Mouse (Mus musculus) forebrain, embryonic 10.5 days (tissue): ENCODE data around the gene Slc30a1. TPM values are rescaled to one million over a fixed set of nuclear protein-coding genes. Genes with fewer than 3 reads are reported as not detected.

ENCODE experiments used
- DNase-seq: peaks from one replicate; pipeline ENCODE4 v3.0.0-alpha.2; 2017; ENCODE audit warnings: low spot score; ENCODE audit errors: extremely low spot score
- H3K27ac ChIP-seq: fragments of 300-500 bp; sonication (generic); 2 replicates; pipeline ENCODE4 v1.5.1; 2016; ENCODE audit warnings: mild to moderate bottlenecking
- H3K27me3 ChIP-seq: fragments of 300-500 bp; sonication (generic); 2 replicates; pipeline ENCODE4 v1.6.1; 2016; ENCODE audit warnings: mild to moderate bottlenecking; ENCODE audit not compliant: poor library complexity, severe bottlenecking
- H3K36me3 ChIP-seq: fragments of 300-500 bp; sonication (generic); replicated peaks from 2 replicates; pipeline ENCODE4 v1.6.1; 2016; ENCODE audit warnings: mild to moderate bottlenecking, moderate library complexity
- H3K4me1 ChIP-seq: fragments of 300-500 bp; sonication (generic); 2 replicates; pipeline ENCODE4 v1.6.1; 2016
- H3K4me3 ChIP-seq: fragments of 300-500 bp; sonication (generic); 2 replicates; pipeline ENCODE4 v1.5.1; 2016; ENCODE audit warnings: mild to moderate bottlenecking, moderate library complexity
- H3K9me3 ChIP-seq: fragments of 300-500 bp; sonication (generic); 2 replicates; pipeline ENCODE4 v1.6.1; 2016; ENCODE audit warnings: mild to moderate bottlenecking, moderate library complexity
- WGBS: fragments of 180-500 bp; shearing (Covaris S2); methylation state at CpG from one replicate; pipeline ENCODE4 v1.1.7; 2016; 5-methylcytosine and 5-hydroxymethylcytosine counted together
- polyA plus RNA-seq: library from polyadenylated mRNA; unstranded; fragments of >200 nt; fragmentation: Nextera tagmentation; extraction: Ambion mirVana; gene quantifications from 2 replicates; pipeline ENCODE4 v1.2.1, GENCODE M21; 2016

Gene Slc30a1
- polyA plus RNA-seq, 1 experiment from 2014 or later = 1.5 TPM

DNA sequence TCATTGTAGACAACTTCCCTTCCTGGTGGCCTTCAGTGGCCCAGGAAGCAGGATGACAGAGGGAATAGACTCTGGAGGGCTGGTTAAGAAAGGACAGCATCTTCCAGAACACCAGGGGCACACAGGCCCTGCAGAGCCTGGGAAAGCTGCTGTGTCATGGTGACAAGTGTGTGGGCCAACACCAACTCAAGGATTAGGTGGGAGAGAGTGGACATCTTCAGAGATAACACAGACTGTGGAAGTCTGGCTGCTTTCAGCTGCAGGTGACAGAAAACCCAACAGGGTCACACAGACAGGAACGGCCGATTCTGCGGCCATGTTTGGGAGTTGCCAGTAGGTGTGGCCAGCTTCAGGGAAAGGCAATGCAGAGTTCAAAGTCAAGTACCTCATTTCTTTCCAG is 26.3 kb upstream of the Slc30a1 start:
- Histone ChIP-seq H3K36me3 (no peaks in the 10 kb centered on the region), H3K27me3 (no peaks in the 10 kb centered on the region), H3K4me1 (peaks cover 28% of the 10 kb centered on the region), H3K27ac (0 out of 2 replicates have a peak overlapping the region, but pooled peaks have one; percentile 35), H3K4me3 (no peak overlapping the region), H3K9me3 (no peaks in the 10 kb centered on the region)
- WGBS = 96% methylated on average over 3 of the region's 3 CpGs
- no peak for DNase-seq

DNA sequence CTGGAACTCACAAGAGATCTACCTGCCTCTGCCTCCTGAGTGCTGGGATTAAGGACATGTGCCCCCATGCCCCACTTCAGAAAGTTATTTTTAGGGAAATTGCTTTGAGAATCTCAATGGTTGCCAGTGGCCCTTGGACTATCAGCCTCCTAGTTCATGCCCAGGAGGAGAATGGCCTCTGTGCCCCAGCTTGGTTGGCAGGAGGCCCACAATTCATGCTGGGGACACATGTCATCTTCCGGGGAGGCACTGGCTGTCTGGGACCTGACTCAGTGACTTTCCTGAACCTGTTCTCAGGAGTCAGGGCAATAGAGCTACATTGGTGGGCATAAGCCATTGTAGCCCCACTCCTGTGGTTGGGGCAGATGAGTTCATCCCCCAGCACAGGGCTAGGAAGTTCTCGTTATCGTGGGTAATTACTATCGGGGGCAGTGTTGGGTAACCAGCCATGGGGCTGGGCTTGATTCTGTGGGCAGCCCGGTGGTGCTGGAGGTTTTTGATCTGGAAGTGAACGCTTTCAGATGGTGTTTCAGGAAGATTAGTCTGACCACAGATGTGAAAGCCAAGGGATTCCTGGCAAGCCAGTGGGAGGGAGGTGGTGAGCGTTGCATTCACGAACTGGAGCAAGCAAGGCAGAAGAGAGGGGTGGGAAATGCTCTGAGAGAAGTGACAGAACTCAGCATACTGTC is 25.5 kb upstream of the Slc30a1 start:
- Histone ChIP-seq H3K36me3 (no peaks in the 10 kb centered on the region), H3K27ac (peak overlapping the region; percentile 53; the same call in 1 of the 2 replicates), H3K27me3 (no peaks in the 10 kb centered on the region), H3K9me3 (no peaks in the 10 kb centered on the region), H3K4me3 (no peak overlapping the region), H3K4me1 (peaks cover 25% of the 10 kb centered on the region)
- no peak for DNase-seq
- WGBS = 76% methylated on average over 8 of the region's 8 CpGs

DNA sequence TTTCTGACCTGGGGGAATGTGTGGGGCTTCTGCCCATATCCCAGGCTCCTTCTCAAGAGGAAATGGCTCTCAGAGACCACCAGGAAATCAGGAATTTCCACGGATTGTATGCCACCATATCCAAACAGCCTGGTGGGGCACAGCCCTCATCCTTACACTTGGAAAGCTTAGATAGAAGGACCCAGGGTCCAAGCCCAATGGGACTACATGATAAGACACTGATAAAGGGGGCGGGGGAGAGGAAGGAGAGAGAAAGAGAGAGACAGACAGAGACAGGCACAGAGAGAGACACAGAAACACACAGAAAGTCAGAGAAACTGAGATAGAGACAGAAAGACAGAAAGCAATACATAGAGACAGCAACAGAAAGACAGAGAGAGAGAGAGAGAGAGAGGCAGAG is 24.9 kb upstream of the Slc30a1 start:
- no peaks in the 10 kb centered on the region for H3K36me3 ChIP-seq
- H3K4me3 ChIP-seq = no peak overlapping the region
- no peaks in the 10 kb centered on the region for H3K27me3 ChIP-seq
- no peak for DNase-seq
- no peaks in the 10 kb centered on the region for H3K9me3 ChIP-seq
- H3K4me1 ChIP-seq = peaks cover 22% of the 10 kb centered on the region
- 69% methylated on average over 2 of the region's 2 CpGs for WGBS
- H3K27ac ChIP-seq = peak overlapping the region; percentile 53; the same call in 1 of the 2 replicates

DNA sequence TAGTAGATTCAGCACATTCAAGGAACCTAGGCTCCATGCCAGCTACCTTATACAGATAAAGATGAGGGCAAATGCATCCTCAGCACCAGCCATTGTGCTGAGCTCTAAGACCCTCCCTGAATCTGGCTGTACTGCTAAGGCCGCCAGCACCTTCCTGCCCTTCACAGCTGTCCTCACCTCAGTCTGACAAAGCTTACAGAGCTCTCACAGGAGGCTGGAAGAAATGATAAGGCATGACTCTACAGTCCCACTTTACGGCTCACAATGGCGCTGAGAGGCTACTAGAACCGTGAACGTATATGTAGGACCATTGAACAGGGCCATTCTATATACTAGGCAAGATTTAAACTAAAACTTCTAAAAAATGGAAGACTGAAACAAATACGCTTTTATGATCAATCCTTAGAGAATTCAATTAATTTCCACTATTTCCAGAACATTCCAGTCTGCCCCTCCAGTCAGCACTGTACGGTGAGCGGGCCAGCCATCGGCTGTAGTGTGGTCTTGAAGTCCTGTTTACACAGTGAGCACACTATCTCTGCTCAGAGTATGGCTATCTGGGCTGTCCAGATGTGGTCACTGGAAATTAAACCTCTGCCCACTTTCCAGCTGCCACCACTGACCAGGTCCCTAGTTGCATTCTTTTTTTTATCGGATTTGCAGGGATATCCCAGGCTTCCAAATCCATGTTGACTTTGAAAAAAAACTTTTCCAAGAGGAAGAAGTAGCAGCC is 23.9 kb upstream of the Slc30a1 start:
- Histone ChIP-seq H3K27ac (0 out of 2 replicates have a peak overlapping the region, but pooled peaks have one; percentile 5), H3K27me3 (no peaks in the 10 kb centered on the region), H3K4me3 (no peak overlapping the region), H3K9me3 (no peaks in the 10 kb centered on the region), H3K4me1 (peaks cover 19% of the 10 kb centered on the region), H3K36me3 (no peaks in the 10 kb centered on the region)
- DNase-seq = no peak
- 86% methylated on average over 10 of the region's 10 CpGs for WGBS

DNA sequence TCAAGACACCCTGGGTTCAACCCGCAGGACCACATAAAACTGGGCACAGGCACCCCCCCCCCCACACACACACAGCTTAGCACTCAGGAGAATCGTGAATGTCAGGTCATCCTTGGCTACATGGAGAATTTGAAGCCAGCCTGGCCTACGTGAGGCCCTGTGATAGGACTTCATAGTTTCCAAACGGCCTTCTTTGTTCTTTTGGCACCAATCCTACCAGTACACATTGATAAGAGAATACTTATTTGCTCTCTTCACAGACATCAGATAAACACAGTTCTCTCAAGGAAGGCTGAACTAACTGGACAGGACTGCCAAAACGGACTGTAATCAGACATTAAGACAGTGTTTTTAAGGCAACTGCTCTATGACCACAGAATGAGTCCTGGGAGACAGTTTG is 22.9 kb upstream of the Slc30a1 start:
- 82% methylated on average over 5 of the region's 5 CpGs for WGBS
- H3K27ac ChIP-seq = no peak overlapping the region
- no peaks in the 10 kb centered on the region for H3K9me3 ChIP-seq
- no peaks in the 10 kb centered on the region for H3K36me3 ChIP-seq
- peaks cover 9% of the 10 kb centered on the region for H3K4me1 ChIP-seq
- H3K27me3 ChIP-seq = no peaks in the 10 kb centered on the region
- no peak for DNase-seq
- H3K4me3 ChIP-seq = no peak overlapping the region

DNA sequence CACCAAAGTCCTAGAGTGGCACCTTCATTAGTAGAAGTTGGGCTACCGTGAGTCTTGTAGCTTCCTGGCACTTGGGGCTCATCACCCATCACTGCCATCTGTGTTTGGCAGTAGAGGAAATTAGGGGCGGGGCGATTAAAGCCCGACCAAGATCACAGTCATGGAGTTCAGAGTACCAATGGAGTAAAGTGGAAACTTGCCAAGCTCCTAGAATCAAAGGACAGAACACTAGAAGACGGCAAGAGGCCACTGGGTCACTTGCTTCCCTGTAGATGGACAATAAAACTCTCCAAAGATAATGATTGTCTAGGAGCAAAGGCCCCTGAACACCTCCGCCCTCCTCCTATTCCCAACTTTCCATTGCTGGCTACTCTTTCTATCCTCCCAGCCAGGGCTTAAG is 14.7 kb upstream of the Slc30a1 start:
- no peaks in the 10 kb centered on the region for H3K27me3 ChIP-seq
- DNase-seq = no peak
- H3K27ac ChIP-seq = no peak overlapping the region
- peaks cover 10% of the 10 kb centered on the region for H3K4me1 ChIP-seq
- H3K9me3 ChIP-seq = no peaks in the 10 kb centered on the region
- WGBS = 92% methylated on average over 6 of the region's 6 CpGs
- no peak overlapping the region for H3K4me3 ChIP-seq
- H3K36me3 ChIP-seq = no peaks in the 10 kb centered on the region

DNA sequence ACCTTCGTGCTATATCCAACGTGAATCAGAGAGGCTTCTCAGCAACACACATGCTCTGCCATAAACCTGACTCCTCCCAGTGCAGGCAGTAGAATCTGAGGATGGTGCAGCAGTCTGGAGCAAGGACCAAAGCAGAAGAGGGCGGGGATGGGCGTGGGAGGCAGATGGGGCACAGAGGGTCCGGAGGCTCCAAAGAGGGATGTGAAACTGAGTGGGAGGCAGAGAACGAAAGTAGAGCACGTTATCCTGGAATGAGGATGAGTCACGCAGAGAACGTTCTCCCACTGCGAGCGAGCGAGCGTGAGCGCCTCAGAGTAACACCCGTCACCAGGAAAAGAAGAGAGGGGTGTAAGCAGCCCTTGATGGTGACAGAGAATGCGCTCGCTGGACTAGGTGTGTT is 12.2 kb upstream of the Slc30a1 start:
- Histone ChIP-seq H3K4me1 (peaks cover 10% of the 10 kb centered on the region), H3K4me3 (no peak overlapping the region), H3K9me3 (no peaks in the 10 kb centered on the region), H3K36me3 (no peaks in the 10 kb centered on the region), H3K27me3 (no peaks in the 10 kb centered on the region), H3K27ac (no peak overlapping the region)
- 93% methylated on average over 17 of the region's 17 CpGs for WGBS
- DNase-seq = no peak

DNA sequence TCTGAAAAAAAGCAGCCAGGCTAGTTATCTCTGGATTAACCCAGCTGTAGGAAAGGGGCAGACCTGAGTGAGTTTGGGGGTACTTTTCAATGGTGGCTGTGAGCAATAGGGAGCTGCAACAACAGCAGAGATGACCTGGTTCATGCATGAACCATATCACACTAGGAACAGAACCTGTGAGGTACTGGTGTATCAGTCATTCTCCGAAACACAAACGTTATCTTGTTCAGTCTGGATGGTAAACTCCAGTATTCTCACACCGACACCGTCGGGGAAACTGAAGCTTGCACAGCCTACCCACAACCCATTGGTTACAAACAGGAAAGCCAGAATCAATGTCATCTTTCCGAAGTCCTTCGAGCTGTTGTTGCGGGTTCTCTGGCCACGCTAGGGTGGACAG is 11.7 kb upstream of the Slc30a1 start:
- H3K4me1 ChIP-seq = peaks cover 10% of the 10 kb centered on the region
- 93% methylated on average over 9 of the region's 9 CpGs for WGBS
- no peak overlapping the region for H3K4me3 ChIP-seq

DNA sequence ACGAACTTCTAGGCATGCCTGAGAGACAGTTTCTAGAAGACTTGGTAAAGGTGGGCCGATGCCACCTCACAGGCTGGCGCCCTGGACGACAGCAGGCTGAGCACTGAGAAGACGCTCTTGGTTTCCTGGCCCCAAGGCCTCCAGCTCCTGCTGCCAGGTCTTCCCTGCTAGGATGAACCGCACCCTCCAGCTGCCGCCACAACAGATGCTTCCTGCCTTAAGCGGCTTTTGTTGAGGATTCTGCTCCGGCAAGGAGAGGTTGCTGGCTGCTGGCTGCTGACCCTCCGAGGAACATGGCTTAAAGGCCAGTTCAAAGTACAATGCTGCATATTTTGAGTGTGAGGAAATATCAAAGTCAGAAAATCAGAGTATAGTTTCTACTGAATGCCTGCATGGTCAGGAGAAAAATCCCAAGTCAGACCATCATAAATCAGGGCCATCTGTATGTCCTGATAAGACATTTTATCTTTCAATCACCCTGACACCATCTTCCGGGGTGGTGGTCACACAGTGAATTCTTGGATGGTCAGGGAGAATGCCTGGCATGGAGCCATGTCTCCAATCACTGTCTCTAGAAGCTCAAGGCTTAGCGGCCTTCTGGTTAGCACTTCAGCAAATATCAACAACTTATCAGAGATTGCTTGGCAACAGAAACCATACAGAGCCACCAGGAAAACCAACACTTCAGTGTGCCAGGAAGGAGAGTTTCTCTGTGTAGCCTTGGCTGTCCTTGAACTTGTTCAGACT is 9.6 kb upstream of the Slc30a1 start:
- Histone ChIP-seq H3K36me3 (no peaks in the 10 kb centered on the region), H3K27me3 (no peaks in the 10 kb centered on the region), H3K27ac (no peak overlapping the region), H3K4me1 (peaks cover 10% of the 10 kb centered on the region), H3K4me3 (no peak overlapping the region), H3K9me3 (no peaks in the 10 kb centered on the region)
- WGBS = 79% methylated on average over 12 of the region's 12 CpGs
- no peak for DNase-seq

More for the DNA sequence above, 11.7 kb upstream of the Slc30a1 start:
- Histone ChIP-seq H3K36me3 (no peaks in the 10 kb centered on the region), H3K27me3 (no peaks in the 10 kb centered on the region), H3K27ac (no peak overlapping the region), H3K9me3 (no peaks in the 10 kb centered on the region)
- no peak for DNase-seq

DNA sequence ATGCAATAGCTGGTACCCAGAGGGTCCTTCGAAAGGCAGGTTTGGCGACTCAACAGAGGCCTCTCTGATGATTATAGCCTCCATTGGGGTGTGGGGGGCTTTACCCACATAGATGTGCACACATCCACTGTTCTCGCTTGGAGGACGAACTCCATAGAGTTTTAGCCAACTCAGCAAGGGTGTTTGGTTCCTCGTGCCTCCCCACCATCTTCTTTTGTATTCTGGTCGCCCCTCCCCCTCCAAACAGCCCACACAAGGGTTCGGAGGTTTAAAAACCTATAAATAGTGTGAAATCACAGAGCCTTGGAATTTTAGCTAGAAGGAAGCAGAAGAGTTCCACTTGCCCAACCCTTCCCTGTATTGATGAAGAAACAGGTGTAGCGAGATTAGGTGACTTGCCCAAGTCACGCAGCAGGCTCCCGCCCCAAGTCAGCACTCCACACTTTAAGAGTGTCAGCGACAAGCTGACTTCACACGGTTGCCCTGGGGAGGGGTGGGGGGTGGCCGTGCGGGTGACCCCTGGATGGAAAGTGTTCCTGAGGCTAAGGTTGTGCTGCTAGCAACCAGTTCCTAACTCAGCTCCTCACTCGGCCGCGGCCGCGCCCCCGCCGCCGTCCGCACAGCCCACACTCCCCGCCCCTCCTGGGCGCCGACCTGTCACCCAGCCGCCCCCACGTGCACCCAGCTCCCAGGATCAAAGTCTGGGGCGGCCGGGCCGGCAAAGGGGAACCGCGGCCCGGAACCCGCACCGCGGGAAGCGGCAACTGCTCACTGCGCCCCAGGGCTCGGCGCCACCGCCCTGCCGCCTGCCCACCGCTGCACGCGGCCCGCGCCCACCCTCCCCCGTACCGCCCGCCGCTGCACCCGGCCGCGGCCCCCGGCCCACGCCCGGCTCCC is 682 bp upstream of the Slc30a1 start:
- DNase-seq = no peak
- Histone ChIP-seq H3K4me1 (peaks cover 52% of the 10 kb centered on the region), H3K4me3 (peak overlapping the region; percentile 91), H3K9me3 (no peaks in the 10 kb centered on the region), H3K36me3 (peaks cover 26% of the 10 kb centered on the region), H3K27ac (peak overlapping the region; percentile 93), H3K27me3 (peaks cover 14% of the 10 kb centered on the region)
- 2% methylated on average over 53 of the region's 58 CpGs for WGBS

DNA sequence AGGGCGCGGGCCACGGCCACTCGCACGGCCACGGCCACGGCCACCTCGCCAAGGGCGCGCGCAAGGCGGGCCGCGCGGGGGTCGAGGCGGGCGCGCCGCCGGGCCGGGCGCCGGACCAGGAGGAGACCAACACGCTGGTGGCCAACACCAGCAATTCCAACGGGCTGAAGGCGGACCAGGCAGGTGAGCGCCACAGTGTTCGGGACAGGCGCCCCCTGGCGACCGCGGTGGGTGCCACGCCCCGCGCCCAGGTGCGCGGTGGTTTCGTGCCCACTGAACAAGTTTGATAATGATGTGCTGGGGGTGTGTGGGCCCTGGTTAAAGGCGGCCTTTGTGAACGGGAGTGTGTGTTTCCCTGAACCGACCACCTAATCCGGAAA is 854 bp downstream of the Slc30a1 start:
- under 1% methylated on average over 43 of the region's 43 CpGs for WGBS

DNA sequence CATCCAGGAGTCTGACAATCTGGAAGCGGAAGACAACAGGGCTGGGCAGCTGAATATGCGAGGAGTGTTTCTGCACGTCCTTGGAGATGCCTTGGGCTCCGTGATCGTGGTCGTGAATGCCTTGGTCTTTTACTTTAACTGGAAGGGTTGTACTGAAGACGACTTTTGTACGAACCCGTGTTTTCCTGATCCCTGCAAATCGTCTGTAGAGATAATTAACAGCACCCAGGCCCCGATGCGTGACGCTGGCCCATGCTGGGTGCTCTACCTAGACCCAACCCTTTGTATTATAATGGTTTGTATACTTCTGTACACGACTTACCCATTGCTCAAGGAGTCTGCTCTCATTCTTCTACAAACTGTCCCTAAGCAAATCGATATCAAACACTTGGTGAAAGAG is 2.3 kb downstream of the Slc30a1 start:
- no peak overlapping the region for H3K27ac ChIP-seq
- WGBS = 92% methylated on average over 15 of the region's 15 CpGs
- peaks cover 61% of the 10 kb centered on the region for H3K4me1 ChIP-seq
- no peaks in the 10 kb centered on the region for H3K9me3 ChIP-seq
- peak overlapping the region; percentile 91 for H3K4me3 ChIP-seq
- peaks cover 14% of the 10 kb centered on the region for H3K27me3 ChIP-seq
- DNase-seq = no peak
- H3K36me3 ChIP-seq = peaks cover 43% of the 10 kb centered on the region

More for the DNA sequence above, 854 bp downstream of the Slc30a1 start:
- peak overlapping the region; percentile 91 for H3K4me3 ChIP-seq
- peak overlapping the region; percentile 93 for H3K27ac ChIP-seq
- H3K27me3 ChIP-seq = peaks cover 14% of the 10 kb centered on the region
- H3K9me3 ChIP-seq = no peaks in the 10 kb centered on the region
- H3K36me3 ChIP-seq = peaks cover 37% of the 10 kb centered on the region
- H3K4me1 ChIP-seq = peaks cover 61% of the 10 kb centered on the region
- peak; percentile 73 for DNase-seq
